Mouse (Mus musculus) limb, embryonic 11.5 days (tissue): ENCODE measurements at regions not wholly inside any gene's neighbourhood (a gene's known extent, or its start where the extent isn't known, plus 50 kb on each side); places are given as distances from the start of the nearest gene placed in this dataset.

Source experiments
- ATAC-seq: fragments of 200-750 bp; cut with Nextera tagmentation; 2 replicates; pipeline ENCODE4 v1.8.0; 2017; ENCODE audit warnings: low read depth; ENCODE audit not compliant: insufficient number of reproducible peaks, low FRiP score, low TSS enrichment
- DNase-seq: peaks from one replicate; pipeline ENCODE4 v3.0.0-alpha.2; 2015; ENCODE audit warnings: low spot score
- H3K27ac ChIP-seq: fragments of 300-500 bp; sonication (generic); replicated peaks from 2 replicates; pipeline ENCODE4 v1.5.1; 2014; ENCODE audit warnings: low read depth, mild to moderate bottlenecking, low read length
- H3K27me3 ChIP-seq: fragments of 300-500 bp; sonication (generic); 2 replicates; pipeline ENCODE4 v1.6.1; 2014; ENCODE audit warnings: mild to moderate bottlenecking, low read length, mixed read lengths; ENCODE audit not compliant: control insufficient read depth, insufficient read depth
- H3K36me3 ChIP-seq: fragments of 300-500 bp; sonication (generic); 2 replicates; pipeline ENCODE4 v1.6.1; 2014; ENCODE audit warnings: mild to moderate bottlenecking, low read length, moderate library complexity, mixed read lengths; ENCODE audit not compliant: control insufficient read depth, insufficient read depth
- H3K4me1 ChIP-seq: fragments of 300-500 bp; sonication (generic); 2 replicates; pipeline ENCODE4 v1.6.1; 2014; ENCODE audit warnings: low read length, mixed read lengths; ENCODE audit not compliant: control insufficient read depth, insufficient read depth
- H3K4me2 ChIP-seq: fragments of 300-500 bp; sonication (generic); 2 replicates; pipeline ENCODE4 v1.6.1; 2014; ENCODE audit warnings: low read depth, mild to moderate bottlenecking, moderate library complexity; ENCODE audit not compliant: severe bottlenecking
- H3K4me3 ChIP-seq: fragments of 300-500 bp; sonication (generic); 2 replicates; pipeline ENCODE4 v1.5.1; 2014; ENCODE audit warnings: low read depth, low read length
- H3K9ac ChIP-seq: fragments of 300-500 bp; sonication (generic); 2 replicates; pipeline ENCODE4 v1.6.1; 2014; ENCODE audit warnings: mild to moderate bottlenecking, low read length
- H3K9me3 ChIP-seq: fragments of 300-500 bp; sonication (generic); 2 replicates; pipeline ENCODE4 v1.6.1; 2016; ENCODE audit warnings: low read length; ENCODE audit not compliant: control insufficient read depth
- WGBS: fragments of 180-500 bp; shearing (Covaris S2); extraction: QIAGEN DNeasy Blood & Tissue Kit; methylation state at CpG from one replicate; pipeline ENCODE4 v1.1.7; 2014; 5-methylcytosine and 5-hydroxymethylcytosine counted together

- no peaks in the 10 kb centered on the region for H3K36me3 ChIP-seq
- no peak for ATAC-seq
- peaks cover 2% of the 10 kb centered on the region; the same call in 1 of the 2 replicates for H3K4me1 ChIP-seq
- no peaks in the 10 kb centered on the region for H3K9me3 ChIP-seq
- no peak overlapping the region for H3K9ac ChIP-seq
- H3K27ac ChIP-seq: no peak overlapping the region
- H3K4me2 ChIP-seq: no peak overlapping the region
- no peaks in the 10 kb centered on the region for H3K27me3 ChIP-seq
- WGBS: 89% methylated on average over 3 of the region's 3 CpGs
- H3K4me3 ChIP-seq: no peak overlapping the region
- DNase-seq: no peak
These were observed 688.5 kb downstream of the Fat4 start for GRCm38 (mm10) chr3:39575200-39575599.

- H3K9me3 ChIP-seq: no peaks in the 10 kb centered on the region
- no peak for ATAC-seq
- H3K27ac ChIP-seq: no peak overlapping the region
- WGBS: 84% methylated on average over 2 of the region's 2 CpGs
- H3K4me1 ChIP-seq: no peaks in the 10 kb centered on the region
- H3K9ac ChIP-seq: no peak overlapping the region
- DNase-seq: no peak
- H3K36me3 ChIP-seq: no peaks in the 10 kb centered on the region
- no peaks in the 10 kb centered on the region for H3K27me3 ChIP-seq
- H3K4me3 ChIP-seq: no peak overlapping the region
- no peak overlapping the region for H3K4me2 ChIP-seq
These were observed 704.6 kb downstream of the Fat4 start for GRCm38 (mm10) chr3:39591312-39591711.

DNA sequence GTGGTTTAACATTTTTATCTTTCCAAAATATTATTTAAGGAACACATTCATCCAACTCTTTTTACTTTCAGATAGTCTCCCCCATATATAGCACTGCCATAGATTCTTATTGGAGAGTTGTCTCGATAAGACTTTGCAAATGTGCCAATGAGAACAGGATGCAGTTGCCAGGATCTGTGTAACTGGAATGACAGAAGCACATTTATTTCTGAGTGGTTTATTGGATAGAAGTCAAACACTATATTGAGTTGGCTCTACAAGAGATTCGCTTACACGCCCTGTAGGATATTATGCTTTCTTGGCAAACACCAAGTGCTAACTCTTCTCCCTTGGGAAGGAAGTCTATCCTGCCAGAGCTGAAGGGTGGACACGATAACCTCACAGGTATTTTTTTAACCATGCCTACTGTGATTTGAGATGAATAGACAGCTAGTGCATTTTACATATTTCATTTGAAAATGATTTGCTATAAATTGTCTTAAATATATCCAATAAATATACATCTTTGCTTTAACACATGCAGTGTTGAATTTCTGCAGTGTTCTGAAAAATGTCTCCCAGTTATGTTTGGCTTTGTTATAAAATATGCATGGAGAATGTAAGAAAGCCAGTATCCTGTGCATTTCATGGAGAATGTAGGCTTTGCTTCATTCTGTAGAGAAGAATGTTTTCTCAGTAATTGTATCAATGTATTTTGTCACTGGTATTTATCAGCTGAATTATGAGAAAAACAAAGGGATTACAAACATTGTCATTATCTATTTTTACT is 705.8 kb downstream of the Fat4 start:
- Histone ChIP-seq H3K9me3 (no peaks in the 10 kb centered on the region), H3K27ac (no peak overlapping the region), H3K4me3 (no peak overlapping the region), H3K36me3 (no peaks in the 10 kb centered on the region), H3K4me1 (no peaks in the 10 kb centered on the region), H3K4me2 (no peak overlapping the region), H3K27me3 (no peaks in the 10 kb centered on the region), H3K9ac (no peak overlapping the region)
- DNase-seq (no peak), ATAC-seq (no peak)
- WGBS: 97% methylated on average over 4 of the region's 4 CpGs

DNA sequence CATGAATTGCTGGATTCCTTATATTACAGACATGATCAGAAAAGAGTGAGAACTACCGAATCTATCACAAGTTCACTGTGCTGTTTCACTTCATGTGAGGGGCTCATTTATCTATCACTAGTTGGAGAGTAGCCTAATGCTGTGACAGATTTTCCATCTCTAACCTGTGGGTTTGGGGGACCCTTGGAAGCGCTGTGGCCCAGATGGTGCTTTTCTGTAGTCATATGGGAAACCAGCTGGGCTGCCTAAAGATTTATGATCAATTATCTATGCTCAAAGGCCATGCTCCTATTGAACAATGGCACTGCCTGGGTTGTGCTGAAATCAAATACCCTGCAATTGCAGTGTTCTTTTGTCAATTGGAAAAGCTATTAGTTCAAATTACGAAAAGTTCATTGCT is 723.2 kb downstream of the Fat4 start:
- Histone ChIP-seq H3K27me3 (no peaks in the 10 kb centered on the region), H3K4me2 (no peak overlapping the region), H3K9me3 (no peaks in the 10 kb centered on the region), H3K9ac (no peak overlapping the region), H3K27ac (no peak overlapping the region), H3K4me1 (no peaks in the 10 kb centered on the region), H3K36me3 (no peaks in the 10 kb centered on the region), H3K4me3 (no peak overlapping the region)
- WGBS: 70% methylated on average over 3 of the region's 3 CpGs
- DNase-seq (no peak), ATAC-seq (no peak)

- no peak for ATAC-seq
- no peaks in the 10 kb centered on the region for H3K27me3 ChIP-seq
- H3K36me3 ChIP-seq: no peaks in the 10 kb centered on the region
- no peak overlapping the region for H3K27ac ChIP-seq
- DNase-seq: no peak
- 47% methylated on average over 7 of the region's 7 CpGs for WGBS
- H3K4me1 ChIP-seq: no peaks in the 10 kb centered on the region
- H3K4me2 ChIP-seq: no peak overlapping the region
- H3K4me3 ChIP-seq: no peak overlapping the region
- H3K9ac ChIP-seq: no peak overlapping the region
- H3K9me3 ChIP-seq: no peaks in the 10 kb centered on the region
These were observed 725.7 kb downstream of the Fat4 start for GRCm38 (mm10) chr3:39612408-39612807.

GRCm38 (mm10) chr3:39637924-39638323 is 751.2 kb downstream of the Fat4 start:
- ATAC-seq (no peak), DNase-seq (no peak)
- Histone ChIP-seq H3K27ac (no peak overlapping the region), H3K4me2 (no peak overlapping the region), H3K27me3 (no peaks in the 10 kb centered on the region), H3K4me1 (no peaks in the 10 kb centered on the region), H3K9me3 (no peaks in the 10 kb centered on the region), H3K9ac (no peak overlapping the region), H3K4me3 (no peak overlapping the region), H3K36me3 (no peaks in the 10 kb centered on the region)
- 83% methylated on average over 5 of the region's 5 CpGs for WGBS

- Histone ChIP-seq H3K27me3 (no peaks in the 10 kb centered on the region), H3K4me3 (no peak overlapping the region), H3K9me3 (no peaks in the 10 kb centered on the region), H3K4me2 (no peak overlapping the region), H3K9ac (no peak overlapping the region), H3K36me3 (no peaks in the 10 kb centered on the region), H3K27ac (no peak overlapping the region), H3K4me1 (no peaks in the 10 kb centered on the region)
- DNase-seq (no peak), ATAC-seq (no peak)
- WGBS: 90% methylated on average over 3 of the region's 3 CpGs
These were observed 756.5 kb downstream of the Fat4 start for GRCm38 (mm10) chr3:39643194-39643593.

DNA sequence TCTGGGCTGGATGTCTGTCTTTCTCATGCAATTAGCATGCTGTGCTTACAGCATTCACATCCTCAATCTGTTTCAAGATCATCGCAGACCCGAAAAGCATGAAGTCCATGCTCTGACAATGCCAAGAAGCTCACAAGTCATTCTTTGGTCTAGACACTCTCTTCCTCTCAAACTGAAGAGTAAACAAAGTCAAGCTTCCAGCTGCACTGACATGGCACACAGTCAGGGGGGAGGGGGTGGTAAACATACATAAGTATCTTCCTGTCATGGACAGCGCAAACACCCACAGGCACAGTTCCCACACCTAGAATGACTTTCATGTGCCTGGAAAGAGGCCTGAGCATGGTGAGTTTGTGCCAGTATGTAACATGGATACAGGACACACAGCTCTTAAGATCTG is 780.1 kb downstream of the Fat4 start:
- no peak overlapping the region for H3K27ac ChIP-seq
- no peak for ATAC-seq
- no peaks in the 10 kb centered on the region for H3K36me3 ChIP-seq
- no peak overlapping the region for H3K9ac ChIP-seq
- no peaks in the 10 kb centered on the region for H3K4me1 ChIP-seq
- H3K27me3 ChIP-seq: no peaks in the 10 kb centered on the region
- DNase-seq: no peak
- no peak overlapping the region for H3K4me3 ChIP-seq
- WGBS: 95% methylated on average over 3 of the region's 3 CpGs
- H3K4me2 ChIP-seq: no peak overlapping the region
- no peaks in the 10 kb centered on the region for H3K9me3 ChIP-seq

DNA sequence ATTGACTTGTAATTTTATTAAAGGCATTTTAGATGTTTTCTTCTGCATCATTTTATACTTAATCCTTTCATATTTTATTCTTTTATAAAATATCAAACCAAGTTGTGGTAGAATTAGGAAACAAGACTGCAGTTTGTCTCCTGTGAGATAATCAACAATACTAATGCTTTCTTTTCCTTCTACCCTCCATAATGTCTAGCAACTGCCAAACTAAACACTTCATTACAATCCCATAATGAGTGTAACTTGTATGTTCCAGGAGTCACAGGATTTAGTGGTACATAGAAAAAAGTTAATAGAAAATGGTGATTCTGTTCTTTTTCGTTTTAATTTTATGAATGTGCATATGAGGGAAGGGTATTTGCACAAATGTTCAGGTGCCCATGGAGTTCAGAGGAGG is 782.4 kb downstream of the Fat4 start:
- ATAC-seq (no peak), DNase-seq (no peak)
- H3K36me3 ChIP-seq: no peaks in the 10 kb centered on the region
- H3K4me3 ChIP-seq: no peak overlapping the region
- no peak overlapping the region for H3K9ac ChIP-seq
- no peaks in the 10 kb centered on the region for H3K4me1 ChIP-seq
- no peak overlapping the region for H3K4me2 ChIP-seq
- H3K27me3 ChIP-seq: no peaks in the 10 kb centered on the region
- no peaks in the 10 kb centered on the region for H3K9me3 ChIP-seq
- no peak overlapping the region for H3K27ac ChIP-seq
- WGBS: 64% methylated on average over 1 of the region's 1 CpGs
